Mouse (Mus musculus): ENCODE results near the gene Olfr1116.
"Not testable (repeated sequence)": the region's sequence is repeated elsewhere in the genome, so short reads cannot be mapped to it uniquely, and the experiment has no call there.

Olfr1116 gene

GRCm38 (mm10) chr2:87267234-87267633 lies at the start of gene Olfr1116:
Olfr1116 (plus strand) TSS chr2:87267534.
- no peak for DNase-seq (ENCODE audit: extremely low read depth, low read depth)

- DNase-seq (ENCODE audit: extremely low read depth, low read depth) = no peak
These were observed 19.6 kb upstream of the Olfr1116 start, which contains the start of gene Olfr1115 for GRCm38 (mm10) chr2:87247713-87248112. Olfr1115 (plus strand) TSS chr2:87248013.

GRCm38 (mm10) chr2:87293977-87294376 lies 26.6 kb downstream of the Olfr1116 start:
- not testable (repeated sequence) for DNase-seq (ENCODE audit: extremely low read depth, low read depth)

- DNase-seq (ENCODE audit: extremely low read depth, low read depth) = no peak
These were observed 39.9 kb downstream of the Olfr1116 start, which contains the start of gene Olfr1118 for GRCm38 (mm10) chr2:87307281-87307680. Olfr1118 (plus strand) TSS chr2:87307581.
